ENCODE assay signal across 8 mouse cellular contexts in genomic region chr14:55591331-55591891, GRCm38 (mm10). TPM values are rescaled to one million over a fixed set of nuclear protein-coding genes. Genes with fewer than 3 reads are reported as not detected.
DNase-seq lines count a peak whose midpoint lies in the region; ATAC-seq and TF ChIP-seq lines count a peak whose summit lies in the region.

Rnf31 (plus strand) TSS chr14:55591708.

- peaks cover 44% of the 10 kb centered on the region for H3K79me2 ChIP-seq in C2C12 (ENCODE audit: control insufficient read depth, insufficient read depth)

- H3K36me3 ChIP-seq in C2C12 (ENCODE audit: control insufficient read depth, insufficient read depth): peaks cover 34% of the 10 kb centered on the region
- H3K36me3 ChIP-seq in heart, embryonic 10.5 days: peaks cover 40% of the 10 kb centered on the region
- peaks cover 54% of the 10 kb centered on the region for H3K36me3 ChIP-seq in kidney, embryonic 15.5 days
- H3K36me3 ChIP-seq in stomach, embryonic 14.5 days (ENCODE audit: control insufficient read depth, insufficient read depth, low read length): peaks cover 23% of the 10 kb centered on the region

- H3K9me3 ChIP-seq in heart, embryonic 10.5 days: no peaks in the 10 kb centered on the region
- no peaks in the 10 kb centered on the region for H3K9me3 ChIP-seq in kidney, embryonic 15.5 days (replicated peaks)
- H3K9me3 ChIP-seq in stomach, embryonic 14.5 days (ENCODE audit: control insufficient read depth, low read depth, low read length): no peaks in the 10 kb centered on the region

- H3K4me2 ChIP-seq in kidney, embryonic 15.5 days: peak within 1 kb of the TSS; percentile 89
- H3K4me2 ChIP-seq in stomach, embryonic 14.5 days (replicated peaks; ENCODE audit: low read depth, low read length): peak within 1 kb of the TSS; percentile 96

- peaks cover 23% of the 10 kb centered on the region for H3K79me3 ChIP-seq in C2C12 (ENCODE audit: low read depth)

- H3K9ac ChIP-seq in kidney, embryonic 15.5 days: peak within 1 kb of the TSS; percentile 86
- H3K9ac ChIP-seq in stomach, embryonic 14.5 days (replicated peaks; ENCODE audit: low read depth, low read length): peak within 1 kb of the TSS; percentile 78

- peaks cover 31% of the 10 kb centered on the region for H3K4me1 ChIP-seq in heart, embryonic 10.5 days
- peaks cover 31% of the 10 kb centered on the region for H3K4me1 ChIP-seq in kidney, embryonic 15.5 days
- peaks cover 18% of the 10 kb centered on the region for H3K4me1 ChIP-seq in stomach, embryonic 14.5 days (ENCODE audit: control insufficient read depth, insufficient read depth, low read length)

- TF ChIP-seq CTCF in C2C12 (IDR thresholded peaks at IDR 0.05; ENCODE audit: control insufficient read depth, insufficient read depth, insufficient read length): no peak

- ATAC-seq in erythroblast, adult 5-6 weeks (replicated peaks; ENCODE audit: low FRiP score, poor library complexity, severe bottlenecking): peak; percentile 87
- peak; percentile 91 for ATAC-seq in kidney, embryonic 15.5 days (replicated peaks; ENCODE audit: low FRiP score)
- peak; percentile 88 for ATAC-seq in monocyte, adult 5-6 weeks (replicated peaks; ENCODE audit: insufficient number of reproducible peaks, low FRiP score, low TSS enrichment, poor library complexity, severe bottlenecking)
- ATAC-seq in stomach, embryonic 14.5 days (ENCODE audit: insufficient number of reproducible peaks, insufficient read depth, low FRiP score, low read depth): peak; percentile 90

- H3ac ChIP-seq in C2C12 (ENCODE audit: control insufficient read depth, insufficient read length, low read depth): peak within 1 kb of the TSS; percentile 92

- H3K4me3 ChIP-seq in C2C12 (ENCODE audit: insufficient read depth, poor library complexity, severe bottlenecking): peak within 1 kb of the TSS; percentile 89
- peak within 1 kb of the TSS; percentile 98 for H3K4me3 ChIP-seq in heart, embryonic 10.5 days
- peak within 1 kb of the TSS; percentile 87 for H3K4me3 ChIP-seq in kidney, embryonic 15.5 days (replicated peaks)
- H3K4me3 ChIP-seq in stomach, embryonic 14.5 days (ENCODE audit: low read depth, low read length): peak within 1 kb of the TSS; percentile 86

- no peaks in the 10 kb centered on the region for H3K27me3 ChIP-seq in C2C12 (ENCODE audit: control insufficient read depth, insufficient read depth, insufficient read length)
- H3K27me3 ChIP-seq in heart, embryonic 10.5 days (ENCODE audit: insufficient read depth, poor library complexity, severe bottlenecking): no peaks in the 10 kb centered on the region
- H3K27me3 ChIP-seq in kidney, embryonic 15.5 days: no peaks in the 10 kb centered on the region
- H3K27me3 ChIP-seq in stomach, embryonic 14.5 days (ENCODE audit: control insufficient read depth, insufficient read depth, low read length): no peaks in the 10 kb centered on the region

- peak; percentile 98 for DNase-seq in brain, adult 2 months (ENCODE audit: low read depth, low spot score)
- DNase-seq in heart, embryonic 10.5 days (ENCODE audit: low spot score): peak; percentile 98
- DNase-seq in liver: peak; percentile 96

- WGBS in heart, embryonic 10.5 days: under 1% methylated on average over 33 of the region's 33 CpGs
- WGBS in kidney, embryonic 15.5 days: under 1% methylated on average over 33 of the region's 33 CpGs
- WGBS in stomach, embryonic 14.5 days: 0% methylated on average over 33 of the region's 33 CpGs

- peak within 1 kb of the TSS; percentile 96 for H3K27ac ChIP-seq in heart, embryonic 10.5 days
- H3K27ac ChIP-seq in kidney, embryonic 15.5 days: peak within 1 kb of the TSS; percentile 99
- H3K27ac ChIP-seq in stomach, embryonic 14.5 days (ENCODE audit: low read length): peak within 1 kb of the TSS; percentile 90

TF ChIP-seq in C2C12, 6 proteins besides CTCF, POLR2A, EP300 and RAD21:
- TF ChIP-seq MYOG (IDR thresholded peaks at IDR 0.05; ENCODE audit: control insufficient read depth, extremely low read depth, insufficient read length) (no peak), CEBPB (IDR thresholded peaks at IDR 0.05; ENCODE audit: low read depth) (no peak), MAX (IDR thresholded peaks at IDR 0.05) (no peak), FOSL1 (IDR thresholded peaks at IDR 0.05; ENCODE audit: insufficient read depth, low read length, poor library complexity, severe bottlenecking) (no peak), USF1 (IDR thresholded peaks at IDR 0.05; ENCODE audit: low read depth) (no peak), MYOD1 (IDR thresholded peaks at IDR 0.05; ENCODE audit: control insufficient read depth, insufficient read length, low read depth) (no peak)

RNA-seq across cellular contexts. Expression of gene Rnf31, which starts in this region (rescaled TPM):
- 9.4 TPM for polyA plus RNA-seq in C2C12 (2012; fragmentation: generic; extraction: Trizol)
- 6.5 and 9.4 TPM in 2 replicates for total RNA-seq in erythroblast, adult 5-6 weeks (2015; ENCODE audit: low replicate concordance)
- total RNA-seq in erythroblast, adult 5-6 weeks (2017; ENCODE audit: low replicate concordance): 7.1 and 8.9 TPM in 2 replicates
- 14.4 and 21.9 TPM in 2 replicates for polyA plus RNA-seq in heart, embryonic 10.5 days (2016; fragmentation: Nextera tagmentation; extraction: Ambion mirVana)
- 18.6 and 21.7 TPM in 2 replicates for polyA plus RNA-seq in kidney, embryonic 15.5 days (2015; fragmentation: Nextera tagmentation; extraction: Ambion mirVana)
- 25.1 to 38.5 TPM (median 38.4 TPM) in 3 replicates for total RNA-seq in monocyte, adult 5-6 weeks (2017)
- 13.2 and 15.1 TPM in 2 replicates for polyA plus RNA-seq in stomach, embryonic 14.5 days (2014; fragmentation: Nextera tagmentation; extraction: Ambion mirVana)

Comparison
In these comparisons a context has a peak if more than half of its experiments do, and no peak if none do; other contexts are left out.
1. Peak in every context shown above with its lines: DNase-seq, ATAC-seq, H3K4me3 ChIP-seq and H3K27ac ChIP-seq.